Mouse (Mus musculus): ENCODE measurements at regions not wholly inside any gene's neighbourhood (a gene's known extent, or its start where the extent isn't known, plus 50 kb on each side); places are given as distances from the start of the nearest gene placed in this dataset.
"Not testable (repeated sequence)": the region's sequence is repeated elsewhere in the genome, so short reads cannot be mapped to it uniquely, and the experiment has no call there.

DNA sequence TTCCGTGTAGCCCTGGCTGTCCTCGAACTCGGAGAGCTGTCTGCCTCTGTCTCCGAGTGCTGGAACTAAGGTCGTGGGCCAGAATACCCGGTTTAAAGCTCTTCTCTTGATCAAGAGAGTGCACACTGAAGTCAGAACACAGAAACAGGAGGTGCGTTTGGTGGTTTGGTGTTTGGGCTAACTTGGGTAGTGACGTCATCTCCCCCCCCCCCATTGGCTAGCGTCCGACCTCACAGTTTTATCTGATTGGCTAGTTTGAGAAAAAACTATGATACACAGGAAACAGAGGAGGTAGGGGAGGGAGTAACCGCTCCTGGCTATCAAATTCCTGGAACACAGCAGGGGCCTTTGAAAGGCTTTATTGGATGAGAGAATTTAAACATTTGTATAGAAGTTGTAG lies 60.2 kb upstream of the Pim1 start:
- DNase-seq (ENCODE audit: low spot score), result no peak

GRCm38 (mm10) chr17:29430806-29431205 lies 59.7 kb upstream of the Pim1 start:
- DNase-seq (ENCODE audit: low spot score), result no peak

DNA sequence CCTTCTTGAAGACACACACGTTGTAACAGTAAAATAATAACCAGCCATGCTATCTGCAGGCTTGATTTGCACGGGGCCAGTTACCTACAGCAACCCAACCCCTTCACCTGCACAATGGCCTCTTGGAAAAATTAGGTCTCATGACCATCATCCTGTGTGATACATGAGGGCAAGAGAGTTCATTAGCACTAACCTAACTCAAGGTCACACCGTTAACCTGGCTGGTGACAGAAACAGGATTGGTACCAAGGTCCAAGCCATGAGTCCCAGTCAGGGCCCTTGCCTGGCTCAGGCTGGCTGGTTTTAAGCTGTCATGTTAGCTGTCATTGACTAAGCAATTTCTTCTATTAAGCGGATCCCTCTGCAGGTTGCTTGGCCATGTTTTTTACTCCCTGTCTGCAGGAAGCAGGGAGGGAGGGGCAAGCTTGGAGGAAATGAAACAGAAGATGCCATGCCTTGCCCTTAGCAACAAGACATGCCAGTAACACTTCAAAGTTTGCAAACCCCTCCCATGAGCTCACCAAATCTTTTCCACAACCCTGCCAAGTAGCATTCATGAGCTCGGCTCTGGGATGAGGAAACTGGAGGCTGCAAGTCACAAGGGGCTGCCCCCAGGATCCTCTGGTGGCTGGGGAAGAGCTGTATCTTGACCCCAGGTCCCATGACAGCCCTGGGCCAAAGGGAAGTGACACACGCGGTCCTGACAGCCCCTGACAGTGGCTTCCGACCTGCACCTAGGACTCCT lies 58.8 kb upstream of the Pim1 start:
- no peak for DNase-seq (ENCODE audit: low spot score)

DNA sequence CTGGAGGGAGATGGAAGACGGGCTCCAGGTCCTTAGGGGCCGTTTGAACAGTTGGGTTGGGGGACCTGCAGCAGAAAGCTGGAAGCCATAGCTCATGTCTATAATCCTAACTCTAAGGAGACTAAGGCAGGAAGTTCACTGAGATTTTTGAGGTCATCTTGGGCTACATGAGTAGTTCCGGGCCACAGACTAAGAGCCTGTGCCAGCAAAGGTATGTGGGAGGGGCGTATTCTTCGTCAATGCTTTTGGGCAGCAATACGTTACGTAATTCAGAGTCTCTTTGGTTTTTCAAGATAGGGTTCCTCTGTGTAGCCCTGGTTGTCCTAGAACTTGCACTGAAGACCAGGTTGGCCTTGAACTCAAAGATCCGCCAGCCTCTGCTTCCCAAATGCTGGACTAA lies 57.9 kb upstream of the Pim1 start:
- DNase-seq (ENCODE audit: low spot score), result no peak

- no peak for DNase-seq (ENCODE audit: low spot score)
These were observed 57.2 kb upstream of the Pim1 start for GRCm38 (mm10) chr17:29433370-29433769.

- no peak for DNase-seq (ENCODE audit: low spot score)
These were observed 56.2 kb upstream of the Pim1 start for GRCm38 (mm10) chr17:29434074-29434944.

DNA sequence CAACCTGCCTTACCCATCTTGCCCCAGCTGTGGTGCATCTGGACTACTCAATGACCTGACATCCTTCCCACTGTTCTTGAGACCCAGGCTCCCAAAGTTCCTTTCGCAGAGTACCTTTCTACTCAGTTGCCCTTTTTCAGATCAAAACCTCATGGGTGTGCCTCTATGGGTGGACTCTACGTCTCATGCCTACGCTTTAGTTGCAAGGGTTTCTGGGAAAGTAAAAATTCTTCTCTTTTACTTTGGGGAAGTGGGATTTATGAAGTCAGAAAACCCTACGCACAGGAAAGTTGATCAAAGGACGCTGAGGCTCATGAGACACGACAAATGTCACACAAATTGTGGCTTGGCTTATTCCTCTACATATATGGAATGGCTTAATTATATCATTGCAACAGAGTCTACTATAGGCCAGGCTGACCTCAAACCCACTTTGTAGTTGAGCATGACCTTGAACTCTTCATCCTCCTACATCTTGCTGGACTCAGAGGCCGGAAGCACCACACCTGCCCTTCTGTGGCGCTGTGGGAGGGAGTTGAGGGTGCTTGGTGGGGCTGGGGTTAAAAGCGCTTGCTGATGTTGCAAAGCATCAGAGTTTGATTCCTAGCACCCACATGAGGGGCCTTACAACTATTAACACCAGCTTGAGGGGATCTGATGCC lies 55.1 kb upstream of the Pim1 start:
- no peak for DNase-seq (ENCODE audit: low spot score)

- not testable (repeated sequence) for DNase-seq (ENCODE audit: low spot score)
These were observed 54.1 kb upstream of the Pim1 start for GRCm38 (mm10) chr17:29436484-29436870.

DNA sequence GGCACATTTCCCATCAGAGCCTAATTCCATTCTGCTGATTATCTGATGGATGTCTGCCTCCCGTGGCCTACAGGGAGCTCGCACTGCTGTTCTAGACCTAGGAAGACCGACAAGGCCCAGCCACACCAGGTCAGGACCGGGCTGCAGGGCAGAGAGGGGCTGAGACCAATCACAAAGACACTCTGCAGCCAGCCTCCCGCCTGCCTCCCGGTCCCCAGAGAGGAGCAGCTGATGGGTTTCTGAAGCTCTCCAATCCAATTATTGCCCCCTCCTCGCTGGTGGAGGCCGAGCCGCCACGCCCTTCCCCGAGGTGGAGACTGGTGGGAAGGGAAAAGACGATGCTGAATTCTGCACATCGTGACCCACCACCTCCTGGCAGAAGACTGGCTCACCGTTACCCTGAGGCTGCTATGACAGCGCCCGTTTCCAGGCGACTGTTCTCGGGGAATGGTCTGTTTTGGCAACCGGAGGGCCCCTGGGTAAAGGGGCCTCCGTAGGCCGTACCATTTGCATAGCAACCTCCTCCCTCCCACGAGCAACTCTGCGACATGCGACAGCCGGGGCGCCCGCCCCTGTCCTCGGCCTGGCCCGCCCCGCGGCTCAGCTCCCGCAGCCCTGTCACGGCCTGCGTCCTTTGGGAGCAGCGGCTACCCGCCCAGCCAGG lies 53.5 kb upstream of the Pim1 start:
- DNase-seq (ENCODE audit: low spot score), result peak; percentile 63

GRCm38 (mm10) chr17:29437535-29438324 lies 52.8 kb upstream of the Pim1 start:
- DNase-seq (ENCODE audit: low spot score), result no peak

DNA sequence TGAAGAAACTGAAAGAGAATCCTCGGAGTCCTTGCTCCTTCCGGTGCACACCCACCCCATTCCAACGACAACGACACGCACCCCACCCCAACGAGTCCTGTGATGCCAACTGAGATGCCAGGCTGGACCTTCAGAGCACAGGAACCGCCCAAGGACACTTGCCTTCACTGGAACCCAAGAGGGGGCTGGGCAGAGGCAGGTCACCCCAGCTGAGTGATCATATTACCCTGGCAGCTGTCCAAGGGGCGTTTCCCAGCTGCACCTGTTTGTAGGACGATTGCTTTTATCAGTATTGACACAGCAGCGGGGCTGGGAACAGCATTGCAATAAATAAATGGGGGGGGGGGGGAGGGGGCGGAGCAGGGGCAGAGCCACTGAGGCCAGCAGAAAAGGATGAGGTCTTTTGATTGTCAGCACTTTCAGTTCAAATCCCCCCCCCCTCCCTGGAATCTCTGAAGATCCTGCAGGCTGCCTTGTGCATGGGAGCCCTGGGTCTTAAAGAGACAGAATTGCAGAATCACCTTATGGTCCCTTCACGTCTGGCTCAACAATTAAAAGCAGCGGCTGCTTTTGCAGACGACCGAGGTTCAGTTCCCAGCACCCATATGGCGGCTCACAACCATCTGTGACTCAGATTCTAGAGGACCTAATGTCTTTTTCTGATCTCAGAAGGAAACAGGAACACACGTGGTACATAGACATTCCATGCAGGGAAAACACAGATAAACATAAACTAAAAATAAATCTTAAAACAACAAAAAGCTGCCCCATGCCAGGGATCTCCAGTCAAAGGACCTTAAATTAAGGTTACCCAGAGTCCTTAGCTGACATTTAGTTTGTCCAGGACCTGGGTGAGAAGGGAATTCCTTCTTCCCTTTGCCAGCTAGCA lies 52.0 kb upstream of the Pim1 start:
- DNase-seq (ENCODE audit: low spot score), result no peak

DNA sequence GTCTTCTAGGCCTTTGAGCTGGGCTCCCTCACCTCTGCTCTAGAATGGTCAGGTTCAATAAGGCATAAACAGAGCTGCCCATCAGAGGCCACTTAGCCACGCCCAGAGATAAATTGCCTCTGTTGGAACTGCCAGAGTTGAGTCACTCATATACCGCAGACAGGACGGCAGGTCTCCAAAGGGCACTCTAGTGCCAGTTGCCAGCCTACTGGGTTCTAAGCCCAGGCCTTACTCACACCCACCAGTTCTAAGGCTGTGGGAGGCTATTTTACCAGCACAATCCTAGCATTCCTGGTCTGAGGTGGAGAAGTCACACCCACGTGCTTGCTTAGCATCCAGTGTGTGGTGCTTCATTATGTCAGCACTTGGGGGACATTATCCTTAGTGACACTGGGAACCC lies 50.6 kb upstream of the Pim1 start:
- no peak for DNase-seq (ENCODE audit: low spot score)

DNA sequence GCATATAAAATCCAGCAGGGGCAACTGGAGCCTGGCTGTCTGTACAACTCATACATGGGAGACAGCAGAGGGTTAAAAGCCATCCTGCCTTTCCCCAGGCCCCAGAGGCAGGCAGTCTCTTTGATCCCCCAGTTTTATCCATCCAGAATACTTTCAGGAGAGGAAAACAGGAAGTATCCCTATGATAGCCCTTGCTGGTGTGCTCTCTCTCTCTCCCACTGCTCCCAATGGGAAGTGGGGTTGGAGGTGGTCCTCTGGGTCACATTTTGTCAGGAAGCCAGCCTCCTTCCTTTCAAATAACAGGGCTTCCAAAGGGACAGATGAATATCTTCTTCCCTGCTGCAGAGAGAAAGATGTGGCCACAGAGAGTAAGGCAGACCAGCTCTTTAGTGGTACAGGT lies 50.1 kb upstream of the Pim1 start:
- no peak for DNase-seq (ENCODE audit: low spot score)
